Mouse (Mus musculus) stomach, embryonic 16.5 days (tissue): ENCODE data around the gene Srgap3. TPM values are rescaled to one million over a fixed set of nuclear protein-coding genes. Genes with fewer than 3 reads are reported as not detected.

Experiments used
- ATAC-seq: fragments of 200-750 bp; cut with Nextera tagmentation; 2 replicates; pipeline ENCODE4 v1.8.0; 2017; ENCODE audit warnings: moderate number of reproducible peaks, moderate TSS enrichment; ENCODE audit not compliant: insufficient read depth, low FRiP score
- H3K27ac ChIP-seq: fragments of 300-500 bp; sonication (generic); 2 replicates; pipeline ENCODE4 v1.5.1; 2014; ENCODE audit warnings: low read length
- H3K27me3 ChIP-seq: fragments of 300-500 bp; sonication (generic); 2 replicates; pipeline ENCODE4 v1.6.1; 2014; ENCODE audit warnings: low read length, control low read depth, mixed read lengths; ENCODE audit not compliant: control insufficient read depth, insufficient read depth
- H3K36me3 ChIP-seq: fragments of 300-500 bp; sonication (generic); 2 replicates; pipeline ENCODE4 v1.6.1; 2014; ENCODE audit warnings: low read length; ENCODE audit not compliant: control insufficient read depth, insufficient read depth
- H3K4me1 ChIP-seq: fragments of 300-500 bp; sonication (generic); 2 replicates; pipeline ENCODE4 v1.6.1; 2014; ENCODE audit warnings: low read length, control low read depth, mixed read lengths; ENCODE audit not compliant: control insufficient read depth, insufficient read depth
- H3K4me2 ChIP-seq: fragments of 300-500 bp; sonication (generic); 2 replicates; pipeline ENCODE4 v1.6.1; 2014; ENCODE audit warnings: low read depth, low read length, mixed read lengths
- H3K4me3 ChIP-seq: fragments of 300-500 bp; sonication (generic); replicated peaks from 2 replicates; pipeline ENCODE4 v1.5.1; 2014; ENCODE audit warnings: mild to moderate bottlenecking, low read length
- H3K9ac ChIP-seq: fragments of 300-500 bp; sonication (generic); 2 replicates; pipeline ENCODE4 v1.6.1; 2014; ENCODE audit warnings: low read length
- H3K9me3 ChIP-seq: fragments of 300-500 bp; sonication (generic); replicated peaks from 2 replicates; pipeline ENCODE4 v1.6.1; 2016; ENCODE audit warnings: low read length, control low read depth; ENCODE audit not compliant: control insufficient read depth
- WGBS: fragments of 180-500 bp; shearing (Covaris S2); extraction: QIAGEN DNeasy Blood & Tissue Kit; methylation state at CpG from one replicate; pipeline ENCODE4 v1.1.7; 2014; 5-methylcytosine and 5-hydroxymethylcytosine counted together
- polyA plus RNA-seq: library from polyadenylated mRNA; unstranded; fragments of >200 nt; fragmentation: Nextera tagmentation; extraction: Ambion mirVana; gene quantifications from 2 replicates; pipeline ENCODE4 v1.2.1, GENCODE M21; 2015

Srgap3 gene
- polyA plus RNA-seq, 1 experiment from 2014 or later: 6.9 TPM

GRCm38 (mm10) chr6:112953905-112954304, 6.8 kb upstream of the Srgap3 start:
- Histone ChIP-seq H3K36me3 (no peaks in the 10 kb centered on the region), H3K4me1 (peaks cover under 1% of the 10 kb centered on the region; the same call in 1 of the 2 replicates), H3K4me2 (no peak overlapping the region), H3K4me3 (no peak overlapping the region), H3K9ac (no peak overlapping the region), H3K27ac (no peak overlapping the region), H3K27me3 (no peaks in the 10 kb centered on the region), H3K9me3 (no peaks in the 10 kb centered on the region)
- ATAC-seq: no peak
- WGBS: 79% methylated on average over 7 of the region's 7 CpGs

DNA sequence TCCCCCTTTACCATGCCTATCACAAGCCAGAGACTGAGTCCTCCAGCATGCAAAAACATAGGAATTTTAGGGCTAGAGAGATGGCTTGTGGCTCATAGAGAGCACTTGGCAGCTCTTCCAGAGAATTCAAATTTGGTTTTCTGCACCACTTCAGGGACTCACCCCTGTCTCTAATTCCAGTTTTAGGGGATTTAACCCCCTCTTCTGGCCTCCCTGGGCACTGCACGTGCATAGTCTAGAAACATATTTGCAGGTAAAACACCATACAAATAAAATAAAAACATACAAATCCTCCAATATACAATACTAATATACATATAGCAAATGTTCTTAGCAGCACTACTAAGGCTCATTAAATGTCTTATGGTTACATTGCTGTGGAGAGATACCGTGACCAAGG, 4.2 kb upstream of the Srgap3 start:
- Histone ChIP-seq H3K9ac (no peak overlapping the region), H3K27ac (no peak overlapping the region), H3K9me3 (no peaks in the 10 kb centered on the region), H3K36me3 (no peaks in the 10 kb centered on the region), H3K27me3 (no peaks in the 10 kb centered on the region), H3K4me1 (peaks cover 14% of the 10 kb centered on the region), H3K4me2 (no peak overlapping the region), H3K4me3 (no peak overlapping the region)
- WGBS: 81% methylated on average over 2 of the region's 2 CpGs
- no peak for ATAC-seq

GRCm38 (mm10) chr6:112950205-112951110, 3.4 kb upstream of the Srgap3 start:
- peak overlapping the region; percentile 82 for H3K27ac ChIP-seq
- no peak overlapping the region for H3K4me3 ChIP-seq
- H3K36me3 ChIP-seq: no peaks in the 10 kb centered on the region
- no peaks in the 10 kb centered on the region for H3K9me3 ChIP-seq
- WGBS: 28% methylated on average over 8 of the region's 8 CpGs
- H3K4me1 ChIP-seq: peaks cover 15% of the 10 kb centered on the region
- no peaks in the 10 kb centered on the region for H3K27me3 ChIP-seq
- no peak overlapping the region for H3K4me2 ChIP-seq
- ATAC-seq: no peak
- no peak overlapping the region for H3K9ac ChIP-seq

GRCm38 (mm10) chr6:112949220-112949619, 2.2 kb upstream of the Srgap3 start:
- Histone ChIP-seq H3K27ac (peak overlapping the region; percentile 66), H3K4me2 (no peak overlapping the region), H3K4me1 (peaks cover 22% of the 10 kb centered on the region), H3K27me3 (no peaks in the 10 kb centered on the region), H3K9ac (peak overlapping the region; percentile 26; the same call in 1 of the 2 replicates), H3K36me3 (no peaks in the 10 kb centered on the region), H3K4me3 (no peak overlapping the region), H3K9me3 (no peaks in the 10 kb centered on the region)
- 73% methylated on average over 2 of the region's 2 CpGs for WGBS
- ATAC-seq: no peak

GRCm38 (mm10) chr6:112948416-112948815, 1.4 kb upstream of the Srgap3 start:
- 81% methylated on average over 2 of the region's 2 CpGs for WGBS
- Histone ChIP-seq H3K4me1 (peaks cover 26% of the 10 kb centered on the region), H3K4me2 (no peak overlapping the region), H3K27ac (peak overlapping the region; percentile 66), H3K4me3 (no peak overlapping the region), H3K9ac (no peak overlapping the region), H3K36me3 (no peaks in the 10 kb centered on the region), H3K27me3 (no peaks in the 10 kb centered on the region), H3K9me3 (no peaks in the 10 kb centered on the region)
- ATAC-seq: no peak

DNA sequence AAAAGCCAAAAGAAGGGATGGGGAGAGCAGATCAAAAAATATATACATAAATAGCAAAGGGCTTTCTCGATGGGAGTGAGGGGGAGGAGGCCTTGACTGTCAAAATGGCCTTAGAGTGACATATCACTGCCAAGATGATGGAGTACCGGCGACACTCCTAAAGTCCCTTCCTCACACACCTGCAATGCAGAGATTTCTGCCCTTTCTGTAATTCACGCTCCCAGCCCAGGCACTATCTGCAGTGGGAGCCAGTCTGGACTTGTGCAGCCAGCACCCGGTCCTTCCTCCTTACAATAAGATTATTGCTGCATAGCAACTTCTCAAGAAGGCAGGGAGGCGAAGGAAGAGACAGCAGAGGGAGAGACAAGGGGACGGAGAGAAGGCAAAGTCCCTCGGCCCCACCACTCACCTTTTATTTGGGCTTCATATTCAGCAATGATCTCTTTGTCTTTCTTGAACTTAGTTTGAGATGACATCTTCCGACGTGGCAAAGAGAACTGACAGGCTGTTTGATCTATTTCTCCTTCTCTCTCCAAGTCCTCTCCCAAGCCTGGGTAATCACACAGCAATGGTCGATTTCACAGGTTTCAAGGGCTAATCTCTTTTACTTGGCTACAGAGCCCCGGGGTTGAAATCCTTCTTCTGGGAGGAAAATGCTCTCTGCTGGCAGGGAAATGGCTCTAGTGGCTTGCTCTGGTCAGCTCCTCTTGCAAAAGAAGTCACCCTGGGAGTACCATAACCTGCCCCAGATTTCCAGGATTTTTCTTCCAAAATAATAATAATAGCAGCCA, 850 bp downstream of the Srgap3 start:
- no peaks in the 10 kb centered on the region for H3K9me3 ChIP-seq
- ATAC-seq: peak; percentile 6; the same call in 1 of the 2 replicates
- peak overlapping the region; percentile 83 for H3K4me2 ChIP-seq
- WGBS: 8% methylated on average over 12 of the region's 12 CpGs
- H3K9ac ChIP-seq: peak overlapping the region; percentile 81
- no peaks in the 10 kb centered on the region for H3K27me3 ChIP-seq
- H3K4me3 ChIP-seq: peak overlapping the region; percentile 76
- H3K4me1 ChIP-seq: peaks cover 26% of the 10 kb centered on the region
- peak overlapping the region; percentile 83 for H3K27ac ChIP-seq
- H3K36me3 ChIP-seq: 0 out of 2 replicates have a peak, but pooled peaks cover 3% of the 10 kb centered on the region

DNA sequence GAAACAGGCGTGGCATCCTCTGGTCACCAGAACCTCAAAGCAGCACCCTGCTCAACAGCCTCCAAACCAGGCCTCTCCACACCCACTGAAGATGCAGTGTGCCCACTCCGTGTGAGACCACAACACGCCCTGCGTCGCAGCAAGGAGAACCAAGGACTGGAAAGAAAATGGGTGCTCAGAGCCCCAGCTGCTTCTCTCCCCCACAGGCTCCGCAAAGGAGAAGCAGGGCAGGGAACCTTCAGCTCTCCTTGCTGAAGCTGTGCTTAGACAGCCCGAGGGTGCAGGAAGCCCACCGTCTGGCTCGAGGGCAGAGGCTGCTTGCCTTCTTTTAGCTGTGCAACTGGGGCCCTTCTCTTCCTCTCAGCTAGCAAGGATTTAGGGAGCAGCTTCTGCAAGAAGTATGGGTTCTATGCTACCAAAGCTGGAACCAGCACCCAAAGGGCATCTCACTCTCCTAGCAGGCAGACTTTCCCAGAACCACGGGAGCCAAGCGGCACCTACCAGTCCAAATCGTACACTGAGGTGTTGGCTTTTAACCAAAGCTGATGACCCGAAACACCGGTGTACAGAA, 1.8 kb downstream of the Srgap3 start:
- H3K27me3 ChIP-seq: no peaks in the 10 kb centered on the region
- H3K27ac ChIP-seq: peak overlapping the region; percentile 19; the same call in 1 of the 2 replicates
- peaks cover 26% of the 10 kb centered on the region for H3K4me1 ChIP-seq
- WGBS: 33% methylated on average over 14 of the region's 14 CpGs
- no peak for ATAC-seq
- H3K4me3 ChIP-seq: peak overlapping the region; percentile 76
- peak overlapping the region; percentile 83 for H3K4me2 ChIP-seq
- peak overlapping the region; percentile 81 for H3K9ac ChIP-seq
- H3K36me3 ChIP-seq: 0 out of 2 replicates have a peak, but pooled peaks cover 3% of the 10 kb centered on the region
- H3K9me3 ChIP-seq: no peaks in the 10 kb centered on the region

DNA sequence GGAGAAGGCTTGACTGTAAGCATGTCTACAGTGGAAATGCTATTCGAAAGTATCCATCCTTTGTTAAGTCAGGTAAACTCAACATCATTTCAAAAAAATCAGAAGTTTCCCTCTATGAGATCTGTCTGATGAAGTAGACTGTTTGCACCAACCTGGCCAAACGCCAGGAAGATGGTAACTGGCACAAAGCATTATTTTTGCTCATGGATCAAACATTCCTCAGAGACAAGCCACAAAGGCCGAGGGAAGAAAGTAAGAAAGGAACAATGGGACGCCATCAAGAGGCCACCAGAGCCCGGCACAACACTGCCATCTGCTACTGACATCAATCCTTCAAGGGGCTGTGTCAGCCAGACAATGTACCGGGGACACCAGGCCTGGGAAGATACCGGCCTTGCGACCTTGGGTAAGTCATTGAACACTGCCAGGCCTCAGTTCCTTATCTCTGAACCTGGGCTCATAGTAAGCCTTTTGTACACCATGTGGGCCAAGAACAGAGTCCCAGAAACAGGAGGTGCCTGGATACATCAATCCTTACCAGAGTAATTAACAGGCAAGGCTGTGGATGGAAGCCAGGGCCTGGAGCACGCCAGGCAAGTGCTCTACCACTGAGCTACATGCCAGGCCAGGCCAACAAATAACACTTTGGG, 3.3 kb downstream of the Srgap3 start:
- H3K4me1 ChIP-seq: peaks cover 24% of the 10 kb centered on the region
- H3K9me3 ChIP-seq: no peaks in the 10 kb centered on the region
- 73% methylated on average over 9 of the region's 9 CpGs for WGBS
- no peak overlapping the region for H3K27ac ChIP-seq
- H3K36me3 ChIP-seq: 0 out of 2 replicates have a peak, but pooled peaks cover 3% of the 10 kb centered on the region
- no peak for ATAC-seq
- H3K9ac ChIP-seq: no peak overlapping the region
- H3K4me3 ChIP-seq: no peak overlapping the region
- no peaks in the 10 kb centered on the region for H3K27me3 ChIP-seq
- H3K4me2 ChIP-seq: peak overlapping the region; percentile 13
